Mouse (Mus musculus): ENCODE measurements at regions not wholly inside any gene's neighbourhood (a gene's known extent, or its start where the extent isn't known, plus 50 kb on each side); places are given as distances from the start of the nearest gene placed in this dataset.

- TF ChIP-seq CTCF (IDR thresholded peaks at IDR 0.05; ENCODE audit: borderline replicate concordance, extremely low read depth, insufficient read depth, insufficient read length) (no peak), POLR2A (IDR thresholded peaks at IDR 0.05; ENCODE audit: borderline replicate concordance, extremely low read depth, insufficient read depth, insufficient read length, poor library complexity, severe bottlenecking) (no peak)
These were observed 250.5 kb upstream of the Myo3a start for GRCm38 (mm10) chr2:21976831-21977230.

Data from brain, embryonic 14.5 days (tissue).